Mouse (Mus musculus): Measurements from ENCODE around the gene Pld4.

DNA sequence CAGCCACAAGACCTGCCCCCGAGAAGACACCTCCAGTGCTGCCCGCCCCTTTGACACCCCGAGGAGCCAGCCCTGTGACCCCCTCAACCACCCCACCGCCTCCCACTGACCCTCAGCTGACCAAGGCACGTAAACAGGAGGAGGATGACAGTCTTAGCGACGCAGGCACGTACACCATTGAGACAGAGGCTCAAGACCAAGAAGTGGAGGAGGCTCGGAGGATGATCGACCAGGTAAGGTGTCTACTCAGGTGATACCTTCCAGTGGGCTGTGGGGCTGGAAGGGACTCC is 23.9 kb upstream of the Pld4 start:
- no peak for TF ChIP-seq EP300 (IDR thresholded peaks at IDR 0.05; ENCODE audit: low read depth)
- no peak for TF ChIP-seq CTCF (IDR thresholded peaks at IDR 0.05; ENCODE audit: low read depth)
